Mouse (Mus musculus) stomach, embryonic 15.5 days (tissue): ENCODE measurements around the gene Padi3. TPM values are rescaled to one million over a fixed set of nuclear protein-coding genes. Genes with fewer than 3 reads are reported as not detected.

Source experiments
- ATAC-seq: fragments of 200-750 bp; cut with Nextera tagmentation; 2 replicates; pipeline ENCODE4 v1.8.0; 2017; ENCODE audit warnings: low read depth, moderate number of reproducible peaks, moderate TSS enrichment; ENCODE audit not compliant: insufficient read depth, low FRiP score
- H3K27ac ChIP-seq: fragments of 300-500 bp; sonication (generic); 2 replicates; pipeline ENCODE4 v1.5.1; 2015; ENCODE audit warnings: mild to moderate bottlenecking, inconsistent platforms
- H3K27me3 ChIP-seq: fragments of 300-500 bp; sonication (generic); replicated peaks from 2 replicates; pipeline ENCODE4 v1.6.1; 2015; ENCODE audit warnings: inconsistent platforms
- H3K36me3 ChIP-seq: fragments of 300-500 bp; sonication (generic); 2 replicates; pipeline ENCODE4 v1.6.1; 2015; ENCODE audit warnings: inconsistent platforms
- H3K4me1 ChIP-seq: fragments of 300-500 bp; sonication (generic); 2 replicates; pipeline ENCODE4 v1.6.1; 2015; ENCODE audit warnings: inconsistent platforms
- H3K4me2 ChIP-seq: fragments of 300-500 bp; sonication (generic); 2 replicates; pipeline ENCODE4 v1.6.1; 2015; ENCODE audit warnings: mild to moderate bottlenecking, inconsistent platforms
- H3K4me3 ChIP-seq: fragments of 300-500 bp; sonication (generic); replicated peaks from 2 replicates; pipeline ENCODE4 v1.5.1; 2015; ENCODE audit warnings: inconsistent platforms
- H3K9ac ChIP-seq: fragments of 300-500 bp; sonication (generic); 2 replicates; pipeline ENCODE4 v1.6.1; 2015; ENCODE audit warnings: inconsistent platforms
- H3K9me3 ChIP-seq: fragments of 300-500 bp; sonication (generic); 2 replicates; pipeline ENCODE4 v1.6.1; 2016; ENCODE audit warnings: inconsistent platforms
- WGBS: fragments of 180-500 bp; shearing (Covaris S2); methylation state at CpG from one replicate; pipeline ENCODE4 v1.1.7; 2015; 5-methylcytosine and 5-hydroxymethylcytosine counted together
- polyA plus RNA-seq: library from polyadenylated mRNA; unstranded; fragments of >200 nt; fragmentation: Nextera tagmentation; extraction: Ambion mirVana; gene quantifications from 2 replicates; pipeline ENCODE4 v1.2.1, GENCODE M21; 2015

Gene Padi3
- polyA plus RNA-seq, 1 experiment from 2014 or later = 0.18 TPM

- H3K36me3 ChIP-seq = no peaks in the 10 kb centered on the region
- no peak within 1 kb of the TSS for H3K9ac ChIP-seq
- no peaks in the 10 kb centered on the region for H3K27me3 ChIP-seq
- H3K4me2 ChIP-seq = no peak within 1 kb of the TSS
- H3K27ac ChIP-seq = no peak within 1 kb of the TSS
- H3K9me3 ChIP-seq = no peaks in the 10 kb centered on the region
- H3K4me3 ChIP-seq = no peak within 1 kb of the TSS
- no peak for ATAC-seq
- 0 out of 2 replicates have a peak, but pooled peaks cover 4% of the 10 kb centered on the region for H3K4me1 ChIP-seq
- 76% methylated on average over 21 of the region's 21 CpGs for WGBS
These were observed 36.2 kb downstream of the Padi3 start, which contains the start of gene Padi4 for GRCm38 (mm10) chr4:140774025-140774800. Gene Padi4 (minus strand): TSS chr4:140774236.

GRCm38 (mm10) chr4:140771091-140771490, 39.4 kb downstream of the Padi3 start:
- no peaks in the 10 kb centered on the region for H3K27me3 ChIP-seq
- H3K4me3 ChIP-seq = no peak overlapping the region
- H3K27ac ChIP-seq = no peak overlapping the region
- H3K4me1 ChIP-seq = 0 out of 2 replicates have a peak, but pooled peaks cover 4% of the 10 kb centered on the region
- 0 out of 2 replicates have a peak overlapping the region, but pooled peaks have one; percentile 10 for H3K4me2 ChIP-seq
- no peaks in the 10 kb centered on the region for H3K36me3 ChIP-seq
- no peaks in the 10 kb centered on the region for H3K9me3 ChIP-seq
- H3K9ac ChIP-seq = no peak overlapping the region
- peak; percentile 71; the same call in 1 of the 2 replicates for ATAC-seq
- 34% methylated on average over 4 of the region's 4 CpGs for WGBS

GRCm38 (mm10) chr4:140770433-140770832, 40.0 kb downstream of the Padi3 start:
- H3K27me3 ChIP-seq = no peaks in the 10 kb centered on the region
- ATAC-seq = peak; percentile 41; the same call in 1 of the 2 replicates
- 0 out of 2 replicates have a peak, but pooled peaks cover 4% of the 10 kb centered on the region for H3K4me1 ChIP-seq
- H3K9ac ChIP-seq = no peak overlapping the region
- peak overlapping the region; percentile 33 for H3K4me3 ChIP-seq
- H3K4me2 ChIP-seq = peak overlapping the region; percentile 48
- peak overlapping the region; percentile 17 for H3K27ac ChIP-seq
- 7% methylated on average over 13 of the region's 13 CpGs for WGBS
- H3K9me3 ChIP-seq = no peaks in the 10 kb centered on the region
- H3K36me3 ChIP-seq = no peaks in the 10 kb centered on the region

GRCm38 (mm10) chr4:140768973-140769372, 41.5 kb downstream of the Padi3 start:
- no peak overlapping the region for H3K4me3 ChIP-seq
- no peaks in the 10 kb centered on the region for H3K36me3 ChIP-seq
- H3K4me2 ChIP-seq = no peak overlapping the region
- no peak for ATAC-seq
- WGBS = 77% methylated on average over 4 of the region's 5 CpGs
- 0 out of 2 replicates have a peak, but pooled peaks cover 4% of the 10 kb centered on the region for H3K4me1 ChIP-seq
- H3K27ac ChIP-seq = no peak overlapping the region
- H3K9me3 ChIP-seq = no peaks in the 10 kb centered on the region
- H3K9ac ChIP-seq = no peak overlapping the region
- no peaks in the 10 kb centered on the region for H3K27me3 ChIP-seq

GRCm38 (mm10) chr4:140765936-140766335, 44.5 kb downstream of the Padi3 start:
- no peak overlapping the region for H3K9ac ChIP-seq
- H3K4me1 ChIP-seq = 0 out of 2 replicates have a peak, but pooled peaks cover 4% of the 10 kb centered on the region
- H3K27me3 ChIP-seq = no peaks in the 10 kb centered on the region
- H3K27ac ChIP-seq = no peak overlapping the region
- 66% methylated on average over 3 of the region's 3 CpGs for WGBS
- no peak overlapping the region for H3K4me3 ChIP-seq
- H3K4me2 ChIP-seq = no peak overlapping the region
- ATAC-seq = no peak
- H3K36me3 ChIP-seq = no peaks in the 10 kb centered on the region
- H3K9me3 ChIP-seq = no peaks in the 10 kb centered on the region

GRCm38 (mm10) chr4:140763158-140763557, 47.3 kb downstream of the Padi3 start:
- no peak overlapping the region for H3K27ac ChIP-seq
- no peaks in the 10 kb centered on the region for H3K9me3 ChIP-seq
- no peak overlapping the region for H3K4me2 ChIP-seq
- no peak overlapping the region for H3K9ac ChIP-seq
- 12% methylated on average over 9 of the region's 9 CpGs for WGBS
- no peaks in the 10 kb centered on the region for H3K27me3 ChIP-seq
- H3K36me3 ChIP-seq = no peaks in the 10 kb centered on the region
- 0 out of 2 replicates have a peak, but pooled peaks have one; percentile 54 for ATAC-seq
- no peaks in the 10 kb centered on the region for H3K4me1 ChIP-seq
- no peak overlapping the region for H3K4me3 ChIP-seq

- Histone ChIP-seq H3K36me3 (no peaks in the 10 kb centered on the region), H3K9me3 (no peaks in the 10 kb centered on the region), H3K4me2 (no peak overlapping the region), H3K27ac (no peak overlapping the region), H3K27me3 (no peaks in the 10 kb centered on the region), H3K4me3 (no peak overlapping the region), H3K9ac (no peak overlapping the region), H3K4me1 (no peaks in the 10 kb centered on the region)
- WGBS = 68% methylated on average over 7 of the region's 7 CpGs
- ATAC-seq = no peak
These were observed 48.8 kb downstream of the Padi3 start for GRCm38 (mm10) chr4:140761601-140762000.

GRCm38 (mm10) chr4:140755811-140756210, 54.6 kb downstream of the Padi3 start:
- H3K9me3 ChIP-seq = no peaks in the 10 kb centered on the region
- H3K36me3 ChIP-seq = no peaks in the 10 kb centered on the region
- no peaks in the 10 kb centered on the region for H3K4me1 ChIP-seq
- H3K4me3 ChIP-seq = no peak overlapping the region
- ATAC-seq = no peak
- no peak overlapping the region for H3K9ac ChIP-seq
- H3K27ac ChIP-seq = no peak overlapping the region
- H3K4me2 ChIP-seq = no peak overlapping the region
- 62% methylated on average over 3 of the region's 3 CpGs for WGBS
- H3K27me3 ChIP-seq = no peaks in the 10 kb centered on the region

- no peaks in the 10 kb centered on the region for H3K9me3 ChIP-seq
- H3K27me3 ChIP-seq = no peaks in the 10 kb centered on the region
- no peak overlapping the region for H3K27ac ChIP-seq
- no peak overlapping the region for H3K4me2 ChIP-seq
- H3K36me3 ChIP-seq = no peaks in the 10 kb centered on the region
- no peak overlapping the region for H3K9ac ChIP-seq
- no peak for ATAC-seq
- 60% methylated on average over 7 of the region's 7 CpGs for WGBS
- H3K4me1 ChIP-seq = peaks cover 3% of the 10 kb centered on the region; the same call in 1 of the 2 replicates
- no peak overlapping the region for H3K4me3 ChIP-seq
These were observed 57.1 kb downstream of the Padi3 start for GRCm38 (mm10) chr4:140753366-140753765.

GRCm38 (mm10) chr4:140750328-140750727, 60.1 kb downstream of the Padi3 start:
- Histone ChIP-seq H3K9me3 (no peaks in the 10 kb centered on the region), H3K4me1 (peaks cover 9% of the 10 kb centered on the region; the same call in 1 of the 2 replicates), H3K27me3 (no peaks in the 10 kb centered on the region), H3K4me2 (peak overlapping the region; percentile 49), H3K27ac (no peak overlapping the region), H3K9ac (no peak overlapping the region), H3K36me3 (no peaks in the 10 kb centered on the region), H3K4me3 (peak overlapping the region; percentile 25)
- 12% methylated on average over 19 of the region's 19 CpGs for WGBS
- ATAC-seq = no peak

- ATAC-seq = 0 out of 2 replicates have a peak, but pooled peaks have one; percentile 37
- 0 out of 2 replicates have a peak overlapping the region, but pooled peaks have one; percentile 2 for H3K27ac ChIP-seq
- WGBS = 22% methylated on average over 12 of the region's 12 CpGs
- H3K36me3 ChIP-seq = no peaks in the 10 kb centered on the region
- H3K4me3 ChIP-seq = no peak overlapping the region
- no peaks in the 10 kb centered on the region for H3K27me3 ChIP-seq
- H3K4me2 ChIP-seq = no peak overlapping the region
- peaks cover 9% of the 10 kb centered on the region; the same call in 1 of the 2 replicates for H3K4me1 ChIP-seq
- no peaks in the 10 kb centered on the region for H3K9me3 ChIP-seq
- H3K9ac ChIP-seq = no peak overlapping the region
These were observed 62.5 kb downstream of the Padi3 start for GRCm38 (mm10) chr4:140747978-140748377.

- 22% methylated on average over 3 of the region's 3 CpGs for WGBS
- Histone ChIP-seq H3K4me1 (0 out of 2 replicates have a peak, but pooled peaks cover 9% of the 10 kb centered on the region), H3K27ac (no peak overlapping the region), H3K9me3 (no peaks in the 10 kb centered on the region), H3K36me3 (no peaks in the 10 kb centered on the region), H3K4me3 (no peak overlapping the region), H3K27me3 (no peaks in the 10 kb centered on the region), H3K9ac (no peak overlapping the region), H3K4me2 (no peak overlapping the region)
- ATAC-seq = no peak
These were observed 65.8 kb downstream of the Padi3 start for GRCm38 (mm10) chr4:140744654-140745053.
